Mouse (Mus musculus) heart, postnatal 10 days (tissue): ENCODE results near the gene Bri3bp. TPM values are rescaled to one million over a fixed set of nuclear protein-coding genes. Genes with fewer than 3 reads are reported as not detected.
"Not testable (repeated sequence)": the region's sequence is repeated elsewhere in the genome, so short reads cannot be mapped to it uniquely, and the experiment has no call there.

ENCODE experiments used
- DNase-seq, 2 experiments: peaks; one replicate each; pipeline ENCODE4 v3.0.0; 2021
- intact Hi-C: fragments of 180-260 bp; cut with DNase I; formaldehyde crosslinking; loops from one replicate; pipeline ENCODE4 v1.15.1; 2025
- total RNA-seq, 2 experiments: library from RNA; stranded (reverse); gene quantifications; 2 replicates each; pipeline ENCODE4 v1.2.3; 2021

Gene Bri3bp
- total RNA-seq = 10 to 100 TPM; 56.4 to 62.5 TPM

DNA sequence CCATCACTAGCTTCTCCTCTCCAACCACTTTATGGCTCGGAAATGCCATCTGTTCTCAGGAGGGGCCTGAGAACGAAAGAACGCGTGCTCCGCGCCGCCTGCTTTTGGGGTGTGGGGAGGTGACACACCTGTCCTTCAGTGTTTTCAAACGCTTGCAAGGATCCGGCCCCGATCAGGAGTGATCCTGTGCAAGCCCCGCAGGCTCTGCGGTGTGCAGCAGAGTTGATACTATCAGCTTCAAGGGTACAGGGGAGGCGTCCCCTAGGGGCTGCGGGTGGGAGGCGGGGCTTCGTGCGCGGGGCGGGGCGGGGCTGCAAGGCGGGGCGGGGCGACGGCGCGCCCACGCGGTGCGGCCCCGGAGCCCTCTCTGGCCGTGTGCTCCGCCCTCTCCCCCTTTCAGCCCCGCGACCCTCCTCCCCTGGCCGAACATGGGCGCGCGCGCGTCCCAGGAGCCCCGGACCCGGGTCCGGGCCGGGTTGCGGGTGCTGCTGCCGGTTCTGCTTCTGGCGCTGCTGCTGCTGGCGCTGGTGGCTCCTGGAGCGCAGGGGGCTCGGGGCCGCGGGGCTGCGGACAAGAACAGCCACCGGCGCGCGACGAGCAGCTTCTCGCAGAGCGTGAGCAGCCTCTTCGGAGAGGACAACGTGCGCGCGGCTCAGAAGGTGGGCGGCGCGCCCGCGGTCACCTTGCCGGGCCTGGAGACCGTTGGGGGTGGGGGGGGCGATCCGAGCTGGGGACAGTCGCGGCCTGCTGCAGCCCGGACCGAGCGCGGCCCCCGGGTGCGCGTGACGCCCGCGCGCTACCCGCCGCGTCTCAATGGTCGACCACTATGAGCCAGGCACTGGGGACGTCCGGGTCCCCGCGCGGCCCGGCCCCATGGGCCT is at the start of gene Bri3bp:
Gene Bri3bp (plus strand): TSS at position 335 of the 881 bp plus-strand sequence.
- intact Hi-C loops = no loop called here
- peak; percentile 66 for DNase-seq

DNA sequence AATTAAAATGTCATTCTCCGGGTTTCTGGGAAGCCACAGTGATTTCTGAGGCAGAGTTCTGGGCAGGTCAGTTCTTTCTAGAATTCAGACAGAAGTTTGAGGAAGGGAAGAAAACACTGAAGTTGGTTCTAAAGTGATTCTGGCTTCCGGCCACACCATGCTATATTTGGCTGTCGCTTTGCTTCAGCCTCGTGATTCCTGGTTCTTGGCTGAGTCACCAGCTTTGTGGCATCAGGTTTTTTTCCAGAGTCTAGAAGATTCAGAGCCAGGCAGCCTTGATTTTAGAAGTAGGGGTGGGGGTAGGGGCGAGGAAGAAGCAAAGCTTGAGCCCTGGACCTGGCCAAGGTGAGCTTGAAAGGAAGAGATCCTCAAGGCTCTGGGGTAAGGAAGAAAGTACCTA is 49.8 kb upstream of the Bri3bp start:
- intact Hi-C loops = no loop called here
- peak; percentile 84 to 88 for DNase-seq

DNA sequence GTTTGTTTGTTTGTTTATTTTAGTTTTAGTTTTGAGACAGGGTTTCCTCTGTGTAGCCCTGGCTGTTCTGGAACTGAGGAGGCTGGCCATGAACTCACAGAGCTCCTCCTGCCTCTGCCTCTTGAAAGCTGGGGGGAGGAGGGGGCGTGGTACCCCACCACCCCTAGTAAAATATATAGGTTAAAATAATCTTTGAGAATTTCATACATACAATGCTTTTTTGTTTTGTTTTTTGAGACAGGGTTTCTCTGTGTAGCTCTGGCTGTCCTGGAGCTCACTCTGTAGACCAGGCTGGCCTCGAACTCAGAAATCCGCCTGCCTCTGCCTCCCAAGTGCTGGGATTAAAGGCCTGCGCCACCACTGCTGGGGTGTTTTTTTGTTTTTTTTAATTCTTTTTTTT is 49.2 kb upstream of the Bri3bp start:
- DNase-seq, intact Hi-C loops: not testable (repeated sequence)

DNA sequence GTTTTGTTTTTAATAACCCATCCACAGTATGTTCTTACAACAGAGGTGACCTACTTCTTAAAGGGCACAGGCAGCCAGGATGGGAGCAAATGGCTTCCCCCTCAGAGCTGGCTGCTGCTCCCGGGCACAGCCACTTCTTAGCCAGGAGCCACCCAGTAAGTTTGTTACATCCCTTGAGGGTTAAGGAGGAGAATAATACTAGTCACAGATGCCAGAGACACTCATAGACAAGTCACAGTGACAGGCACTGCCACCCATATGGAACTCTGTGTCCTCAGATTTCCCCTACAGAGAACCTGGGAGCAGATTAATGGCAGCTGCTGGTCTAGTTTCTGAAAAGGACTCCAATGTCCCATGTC is 48.8 kb upstream of the Bri3bp start:
- DNase-seq = no peak
- intact Hi-C loops = no loop called here

DNA sequence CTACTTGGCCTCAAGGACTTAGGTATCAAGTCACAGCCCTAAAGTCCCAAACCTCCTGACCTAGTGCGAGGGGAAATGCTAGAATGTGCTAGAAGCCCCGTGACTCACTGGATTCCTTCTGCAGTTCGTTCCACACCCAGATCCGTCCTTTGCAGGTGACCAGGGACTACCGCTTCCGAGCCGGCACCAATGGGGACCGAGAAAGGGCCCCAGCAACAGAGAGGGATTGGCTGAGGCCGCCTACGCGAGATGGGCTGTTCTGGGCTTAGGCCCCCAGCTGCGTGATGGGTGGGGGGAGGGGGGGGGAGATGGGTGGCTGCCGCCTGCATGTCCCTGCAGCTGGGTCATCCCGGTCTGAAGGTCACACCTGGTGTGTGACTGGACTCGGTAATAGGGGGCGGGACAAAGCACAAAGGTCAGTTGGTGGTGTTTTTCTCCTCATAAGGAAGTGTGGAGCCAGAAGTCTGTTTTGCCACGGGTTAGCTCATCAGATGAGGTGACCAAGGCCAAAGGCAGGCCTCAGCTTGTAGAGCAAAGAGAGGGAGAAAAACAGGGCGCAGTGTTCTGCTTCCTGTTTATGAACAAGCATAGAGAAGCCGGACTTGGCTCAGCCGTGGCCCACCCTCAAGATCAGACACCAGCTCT is 48.3 kb upstream of the Bri3bp start:
- intact Hi-C loops = no loop called here
- DNase-seq = peak; percentile 99

DNA sequence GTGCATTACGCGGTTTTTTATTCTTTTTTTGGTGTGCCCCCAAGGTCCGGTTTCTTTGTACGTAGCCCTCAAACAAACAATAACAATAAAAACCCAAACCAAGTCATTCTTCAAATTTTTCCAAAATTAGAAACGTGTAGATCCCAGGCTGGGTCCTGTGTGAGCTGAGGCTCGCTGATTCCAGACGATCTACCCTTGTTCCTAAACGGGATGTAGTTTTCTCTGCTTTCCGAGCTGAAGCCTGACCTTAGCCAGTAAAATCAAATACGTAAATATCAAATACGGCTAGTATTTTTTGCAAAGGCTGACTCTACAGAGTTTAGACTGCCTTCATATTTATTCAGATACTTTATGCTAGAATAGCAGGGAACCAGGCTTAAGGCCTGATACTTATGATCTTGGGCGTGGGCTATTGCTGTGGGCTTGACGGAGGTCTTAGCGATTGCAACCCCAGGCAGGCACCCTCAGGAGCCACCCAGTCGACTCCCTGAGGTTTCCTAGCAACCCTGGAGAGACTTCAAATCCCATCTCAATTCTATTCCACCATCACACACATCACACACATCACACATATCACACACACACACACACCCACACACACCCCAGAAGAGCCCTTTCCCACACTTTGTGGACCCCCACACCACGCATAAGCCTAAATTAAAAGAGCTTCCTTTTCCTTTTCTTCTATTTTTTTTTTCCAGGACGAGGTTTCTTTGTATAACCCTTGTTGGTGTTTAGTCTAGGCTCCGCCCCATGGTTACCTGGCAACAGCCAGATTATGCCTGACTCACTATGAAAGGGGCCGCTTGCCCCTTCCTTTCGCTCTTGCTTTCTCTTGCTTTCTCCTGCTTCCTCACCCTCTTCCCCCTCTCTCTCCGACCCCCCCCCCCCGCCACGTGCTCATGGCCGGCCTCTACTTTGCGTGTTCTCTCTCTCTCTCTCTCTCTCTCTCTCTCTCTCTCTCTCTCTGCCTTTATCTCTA is 47.5 kb upstream of the Bri3bp start:
- intact Hi-C loops = no loop called here
- peak; percentile 89 to 90 for DNase-seq

DNA sequence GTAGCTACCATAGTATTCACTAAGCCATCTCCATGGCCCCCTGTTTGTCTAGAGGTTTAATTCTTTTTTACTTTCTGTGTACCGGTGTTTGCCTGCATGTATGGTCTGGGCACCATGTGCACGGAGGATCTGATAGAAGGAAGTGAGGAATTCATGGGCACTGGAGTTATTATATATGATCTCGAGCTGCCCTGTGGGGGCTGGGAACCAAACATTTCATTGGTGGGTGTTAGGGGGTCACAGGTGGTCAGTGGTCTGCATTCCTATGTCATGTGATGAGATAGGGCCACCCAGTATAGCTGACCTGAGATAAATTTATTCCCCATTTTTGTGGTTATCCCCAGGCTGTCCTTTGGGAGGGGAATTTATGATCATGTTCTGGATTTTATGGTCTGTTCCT is 46.4 kb upstream of the Bri3bp start:
- intact Hi-C loops = no loop called here

DNA sequence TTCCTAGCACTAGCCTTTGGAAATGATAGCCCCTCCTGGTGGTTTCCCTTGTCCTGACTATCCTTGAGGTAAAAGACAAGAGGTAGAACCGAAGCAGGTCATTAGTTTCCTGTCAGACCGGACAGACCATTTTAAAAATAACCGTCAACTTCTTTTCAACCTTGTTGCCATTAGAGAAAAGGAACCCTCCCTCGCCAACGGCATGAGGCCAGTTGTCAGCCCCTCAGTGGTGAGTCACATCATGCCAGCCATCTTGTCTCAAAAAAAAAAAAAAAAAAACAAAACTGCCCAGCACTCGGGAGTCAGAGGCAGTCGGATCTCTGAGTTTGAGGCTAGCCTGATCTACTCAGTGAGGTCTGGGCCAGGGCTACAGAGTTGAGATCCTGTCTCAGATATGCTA is 40.5 kb upstream of the Bri3bp start:
- no peak for DNase-seq
- intact Hi-C loops = no loop called here

More for the DNA sequence above, 46.4 kb upstream of the Bri3bp start:
- no peak for DNase-seq

DNA sequence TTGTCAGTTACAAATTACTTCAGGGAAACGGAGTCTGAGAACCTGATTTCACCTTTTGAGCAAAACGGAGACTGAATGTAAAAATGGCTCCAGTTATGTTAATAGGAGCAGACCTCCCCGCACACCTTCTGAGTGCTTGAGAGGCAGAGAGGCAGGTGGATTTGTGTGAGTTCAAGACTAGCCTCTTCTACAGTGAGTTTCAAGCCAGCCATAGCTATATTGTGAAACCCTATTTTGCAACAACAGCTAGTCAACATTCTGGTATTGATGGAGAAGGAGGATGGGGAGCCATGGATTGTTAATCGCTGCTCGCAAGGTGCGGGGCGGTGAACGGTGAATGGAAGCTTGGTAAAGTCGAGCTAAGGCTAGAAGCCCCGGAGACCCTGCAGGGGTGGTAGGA is 38.9 kb upstream of the Bri3bp start:
- no peak for DNase-seq
- intact Hi-C loops = no loop called here

DNA sequence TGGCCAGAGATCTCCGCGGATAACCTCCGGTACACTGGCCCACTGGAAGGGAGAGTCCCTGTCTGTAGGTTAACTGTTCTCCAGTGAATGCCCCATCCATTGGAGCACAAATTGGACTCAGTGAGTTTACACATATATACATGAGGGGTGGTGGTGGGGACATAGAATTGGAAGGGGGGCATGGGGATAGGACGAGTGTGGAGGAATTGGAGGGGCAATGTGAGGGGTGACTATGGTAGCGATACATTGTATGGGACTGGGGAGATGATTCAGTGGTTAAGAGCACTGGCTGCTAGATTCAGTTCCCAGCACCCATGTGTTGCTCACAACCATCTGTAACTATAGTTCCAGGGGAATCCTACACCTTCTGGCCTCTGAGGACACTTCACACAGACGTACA is 38.4 kb upstream of the Bri3bp start:
- no peak for DNase-seq
- intact Hi-C loops = no loop called here

DNA sequence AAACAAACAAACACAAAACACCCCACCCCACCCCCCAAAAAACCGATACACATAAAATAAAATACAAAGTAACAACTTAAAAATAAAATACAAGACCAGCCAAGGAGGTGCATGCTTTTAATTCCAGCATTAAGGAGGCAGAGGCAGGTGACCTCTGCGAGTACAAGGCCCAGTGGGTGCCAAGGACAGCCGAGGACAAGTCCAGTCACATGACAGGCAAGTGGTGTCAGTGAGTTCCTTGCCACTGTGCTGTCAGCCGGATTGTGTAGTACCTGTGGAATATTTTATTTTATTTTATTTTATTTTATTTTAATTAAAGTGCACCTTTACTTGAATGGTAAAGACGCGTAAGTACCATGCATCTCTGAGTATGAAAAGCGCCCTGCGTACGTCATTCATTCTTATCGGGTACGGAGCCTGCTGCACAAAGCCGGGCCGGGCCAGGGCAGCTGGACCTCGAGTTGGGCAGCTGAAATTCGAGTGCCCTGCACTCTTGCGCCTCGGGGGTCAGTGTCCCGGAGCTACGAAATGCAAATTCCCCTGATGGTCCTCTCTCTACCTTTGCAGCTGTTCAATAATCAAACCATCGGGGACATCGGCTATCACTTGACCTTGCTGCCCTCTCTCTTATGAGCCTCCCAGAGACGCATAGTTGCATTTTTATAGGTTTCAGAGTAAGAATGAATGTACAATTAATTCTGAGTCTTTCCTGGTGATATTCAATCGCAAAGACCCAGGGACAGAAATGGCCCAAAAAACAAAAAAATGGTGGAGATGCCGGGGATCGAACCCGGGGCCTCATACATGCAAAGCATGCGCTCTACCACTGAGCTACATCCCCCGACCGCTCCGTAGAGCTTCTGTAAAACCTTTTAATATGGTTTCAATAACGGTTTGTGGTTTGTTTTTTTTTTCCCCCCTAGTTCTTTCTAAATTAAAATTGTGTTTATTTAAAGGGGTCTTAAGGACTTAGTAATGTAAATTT is 37.6 kb upstream of the Bri3bp start:
- intact Hi-C loops = no loop called here
- DNase-seq = peak; percentile 76 to 82

DNA sequence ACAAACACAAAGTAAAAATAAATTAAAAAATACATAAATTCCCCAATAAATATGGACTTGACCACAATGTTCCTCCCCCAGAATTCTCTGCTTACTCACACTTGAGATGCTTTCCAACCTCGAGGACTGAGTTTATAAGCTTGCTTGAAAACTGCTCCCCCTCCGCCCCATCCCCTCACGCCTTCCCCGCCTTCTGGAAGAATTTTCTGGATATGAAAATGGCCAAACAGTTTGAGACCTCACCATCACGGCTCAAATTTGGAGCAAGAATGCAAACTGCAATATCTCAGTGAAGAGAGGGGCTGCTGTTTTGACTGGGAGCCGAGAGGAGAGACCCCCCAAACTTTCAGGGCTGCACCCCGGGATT is 36.8 kb upstream of the Bri3bp start:
- intact Hi-C loops = no loop called here

DNA sequence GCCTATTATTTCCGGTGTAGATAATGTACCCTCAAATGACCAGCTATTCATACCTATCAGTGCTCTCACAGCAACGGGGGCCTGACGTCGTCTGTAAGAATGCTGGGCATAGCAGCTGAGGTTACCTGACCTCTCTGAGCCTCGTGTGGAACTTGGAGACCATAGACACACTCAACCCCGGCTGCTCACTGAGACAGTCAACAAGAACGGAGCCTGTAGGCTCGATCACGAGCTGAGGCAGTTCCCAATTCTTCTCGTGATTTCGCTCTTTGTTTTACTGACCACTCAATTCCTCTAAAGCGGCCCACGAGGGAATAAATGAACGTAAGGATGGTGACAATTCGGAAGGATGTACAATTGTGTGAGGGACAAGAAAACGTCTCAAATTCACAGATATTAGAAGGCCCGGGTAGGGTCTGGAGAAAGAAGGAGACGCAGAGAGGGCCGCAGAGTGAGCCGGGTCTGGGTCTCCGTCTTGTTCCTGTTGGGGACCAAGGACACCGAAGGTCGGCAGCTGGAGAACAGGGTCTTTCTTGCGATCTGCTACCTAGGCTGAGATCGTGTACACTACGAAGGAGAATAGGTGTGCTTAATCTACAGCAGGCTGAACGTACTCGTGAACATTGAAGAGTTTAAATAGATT is 36.3 kb upstream of the Bri3bp start:
- peak in 1 of 2 experiments; percentile 72 for DNase-seq
- intact Hi-C loops = no loop called here

More for the DNA sequence above, 36.8 kb upstream of the Bri3bp start:
- DNase-seq = no peak

DNA sequence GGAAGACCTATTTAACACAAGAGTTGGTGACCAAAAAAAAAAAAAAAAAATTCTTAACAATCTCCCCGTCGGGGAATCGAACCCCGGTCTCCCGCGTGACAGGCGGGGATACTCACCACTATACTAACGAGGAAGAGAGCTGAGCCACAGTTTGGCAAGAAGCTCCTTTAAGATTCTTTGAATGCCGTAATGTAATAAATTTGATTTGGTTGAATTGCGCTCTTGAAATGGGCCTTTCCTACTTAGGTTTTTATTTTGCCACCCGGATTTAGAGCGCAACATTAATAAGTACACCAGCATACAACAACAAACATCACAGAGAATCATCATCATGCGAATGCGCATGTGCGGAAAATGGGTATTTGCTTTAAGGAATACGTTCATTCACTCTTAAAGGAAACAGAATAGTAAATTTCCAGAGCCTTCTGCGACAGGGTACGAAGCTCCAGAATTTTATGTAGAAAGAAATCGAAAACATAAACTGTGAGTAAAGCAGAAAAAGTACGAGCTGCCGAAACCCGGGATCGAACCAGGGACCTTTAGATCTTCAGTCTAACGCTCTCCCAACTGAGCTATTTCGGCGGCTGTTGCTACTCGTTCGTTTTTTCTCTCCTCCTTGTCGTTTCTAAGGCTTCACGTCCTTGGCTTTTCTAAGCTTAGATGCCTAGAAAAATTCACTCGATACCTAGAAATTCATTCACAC is 35.7 kb upstream of the Bri3bp start:
- intact Hi-C loops = no loop called here
- DNase-seq = peak; percentile 92 to 94

DNA sequence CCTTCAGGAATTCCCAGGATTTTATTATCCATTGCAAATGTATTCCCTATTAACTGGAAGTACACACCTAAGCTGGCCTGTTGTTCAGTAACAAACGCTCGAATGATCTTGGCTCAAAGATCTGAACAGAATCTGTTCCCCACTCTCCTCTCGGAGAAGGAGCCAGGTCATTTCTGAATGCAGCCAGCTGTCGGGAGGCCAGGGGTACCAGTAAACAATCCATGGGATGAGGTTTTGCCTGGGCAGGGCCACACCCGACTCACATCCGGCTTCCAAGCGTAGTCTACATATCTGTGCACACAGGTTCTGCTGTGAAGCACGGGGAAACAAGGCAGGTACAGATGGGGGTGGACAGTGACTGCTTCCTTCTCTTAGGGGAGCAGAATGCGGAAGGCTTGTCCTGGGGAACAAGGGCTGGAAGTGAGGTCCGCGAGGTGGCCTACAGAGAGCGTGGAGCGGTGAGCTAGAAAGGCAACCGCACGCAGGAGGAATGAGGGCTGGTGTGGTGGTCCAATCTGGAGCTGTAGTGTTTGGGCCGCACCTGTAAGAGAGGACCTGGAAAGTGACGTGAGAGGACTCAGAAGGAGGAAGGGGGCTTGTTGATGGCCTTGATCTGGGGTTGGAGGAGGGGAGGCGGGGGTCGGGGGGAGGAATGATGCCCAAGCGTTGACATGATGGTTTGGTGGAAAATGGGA is 34.9 kb upstream of the Bri3bp start:
- peak; percentile 79 for DNase-seq
- intact Hi-C loops = no loop called here

DNA sequence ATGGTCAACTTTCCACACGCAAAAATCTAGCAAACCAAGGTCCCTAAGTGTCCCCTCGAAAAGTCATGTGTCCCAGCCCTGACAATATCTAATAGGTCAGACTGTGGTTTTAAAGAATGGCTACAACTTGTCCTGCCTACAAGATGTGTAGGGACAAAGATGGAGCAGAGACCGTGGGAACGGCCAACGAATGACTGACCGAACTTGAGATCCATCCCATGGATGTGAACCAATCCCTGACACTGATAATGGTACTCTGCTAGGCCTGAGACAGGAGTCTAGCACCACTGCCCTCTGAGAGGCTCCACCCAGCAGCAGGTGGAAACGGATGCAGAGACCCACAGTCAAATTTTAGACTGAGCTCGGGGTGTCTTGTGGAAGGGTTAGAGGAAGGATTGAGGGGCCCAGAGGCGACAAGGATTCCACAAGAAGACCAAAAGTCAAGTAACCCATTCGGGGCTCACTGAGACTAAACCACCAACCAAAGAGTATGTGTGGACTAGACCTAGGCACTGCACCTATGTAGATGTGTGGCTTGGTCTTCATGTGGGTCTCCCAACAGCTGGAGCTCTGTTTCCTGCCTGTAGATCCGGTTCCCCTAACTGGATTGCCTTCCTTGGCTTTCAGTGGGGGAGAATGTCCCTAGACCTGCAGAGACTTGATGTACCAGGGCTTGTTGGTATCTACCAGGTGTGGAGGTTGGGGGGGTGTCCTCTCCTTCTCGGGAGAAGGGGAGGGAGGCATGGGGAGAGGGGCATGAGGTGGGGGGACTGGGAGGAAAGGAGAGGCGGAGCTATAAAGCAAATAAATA is 34.1 kb upstream of the Bri3bp start:
- intact Hi-C loops = no loop called here
- DNase-seq = peak in 1 of 2 experiments; percentile 12

DNA sequence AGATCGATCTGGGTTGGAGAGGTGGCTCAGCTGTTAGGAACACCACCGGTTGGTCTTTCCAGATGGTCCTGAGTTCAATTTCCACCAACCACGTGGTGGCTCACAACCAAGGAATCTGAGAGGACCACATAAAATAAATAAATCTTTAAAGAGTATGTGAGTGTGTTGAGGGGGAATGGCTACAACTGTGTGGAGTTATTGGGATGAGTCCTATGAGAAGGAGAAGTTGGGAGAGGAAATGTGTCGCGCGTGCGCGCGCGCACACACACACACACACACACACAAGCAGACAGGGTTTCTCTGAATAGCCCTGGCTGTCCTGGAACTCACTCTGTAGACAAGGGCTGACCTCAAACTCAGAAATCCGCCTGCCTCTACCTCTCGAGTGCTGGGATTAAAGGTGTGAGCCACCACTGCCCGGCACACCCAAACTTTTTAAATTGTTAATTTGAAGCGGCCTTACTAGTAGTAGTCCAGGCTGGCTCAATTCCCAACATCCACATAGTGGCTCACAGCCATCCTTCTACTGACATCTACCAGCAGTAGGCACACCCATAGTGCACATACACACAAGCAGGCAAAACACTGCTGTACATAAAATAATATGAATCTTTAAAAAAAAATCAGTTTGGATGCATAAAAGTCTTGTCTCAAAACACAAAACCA is 33.3 kb upstream of the Bri3bp start:
- intact Hi-C loops = loop anchor here (2.0 kb wide), 1 partner anchor 25 kb away; no protein-coding TSS in a partner anchor
- peak; percentile 13 to 23 for DNase-seq
